Mouse (Mus musculus): ENCODE results near the gene Lars2. TPM values are rescaled to one million over a fixed set of nuclear protein-coding genes. Genes with fewer than 3 reads are reported as not detected.

Gene Lars2
- total and polyA plus RNA-seq, 3 experiments: 634 to 10,095 (median 684) TPM

DNA sequence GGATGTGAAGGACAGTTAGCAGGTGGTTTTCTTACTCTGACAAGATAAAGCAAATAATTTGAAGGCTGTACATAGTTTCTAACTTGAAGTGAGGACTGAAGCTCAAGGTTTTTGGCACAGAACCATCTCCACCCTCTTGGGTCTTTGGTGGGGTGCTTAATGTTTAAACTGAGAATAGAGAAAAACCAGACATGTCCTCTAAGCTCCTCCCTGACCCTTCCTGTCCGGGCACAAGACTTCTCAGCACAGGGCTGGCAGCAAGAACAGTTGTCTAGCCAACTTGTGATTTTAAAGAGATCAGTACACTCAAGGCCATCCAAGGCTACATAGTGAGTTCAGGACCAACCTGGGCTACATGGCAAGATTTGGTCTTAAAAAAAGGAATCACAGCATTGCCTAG, 138.9 kb downstream of the Lars2 start:
- no peaks in the 10 kb centered on the region for H3K27me3 ChIP-seq (ENCODE audit: control insufficient read depth in 1 of 2, insufficient read depth in 2 of 2, low read length in 2 of 2)
- no peak overlapping the region for H3K9ac ChIP-seq (ENCODE audit: control insufficient read depth, low read depth, low read length, poor library complexity, severe bottlenecking)
- no peaks in the 10 kb centered on the region; the same call in 1 of the 2 replicates for H3K79me2 ChIP-seq (ENCODE audit: control insufficient read depth, insufficient read depth, low read length, poor library complexity)
- no peaks in the 10 kb centered on the region; a peak in 1 of 4 replicates for H3K4me1 ChIP-seq (ENCODE audit: control insufficient read depth in 1 of 2, insufficient read depth in 2 of 2, low read length in 2 of 2)
- H3K9me3 ChIP-seq (replicated peaks; ENCODE audit: insufficient read depth, low read length): no peaks in the 10 kb centered on the region
- H3K27ac ChIP-seq (ENCODE audit: control insufficient read depth, low read depth, low read length): no peak overlapping the region
- no peak for DNase-seq (ENCODE audit: low read depth, low spot score)
- TF ChIP-seq SIN3A (IDR thresholded peaks at IDR 0.05; ENCODE audit: low read length): no peak
- no peak for TF ChIP-seq ZMIZ1 (IDR thresholded peaks at IDR 0.05; ENCODE audit: low read depth, low read length)
- TF ChIP-seq UBTF (IDR thresholded peaks at IDR 0.05; ENCODE audit: borderline replicate concordance, insufficient read depth, low read depth, low read length): no peak
- TF ChIP-seq MEF2A (IDR thresholded peaks at IDR 0.05; ENCODE audit: extremely low read depth, insufficient replicate concordance, low read depth, low read length, poor library complexity, severe bottlenecking): no peak
- no peak for TF ChIP-seq POLR2AphosphoS2 (IDR thresholded peaks at IDR 0.05; ENCODE audit: low read length)
- TF ChIP-seq TCF12 (IDR thresholded peaks at IDR 0.05; ENCODE audit: low read depth, low read length): no peak
- no peak for TF ChIP-seq TBP (IDR thresholded peaks at IDR 0.05; ENCODE audit: low read depth, low read length)
- no peak for TF ChIP-seq SMC3 (IDR thresholded peaks at IDR 0.05; ENCODE audit: low read depth, low read length)
- TF ChIP-seq E2F4 (IDR thresholded peaks at IDR 0.05; ENCODE audit: borderline replicate concordance, low read depth, low read length): no peak
- TF ChIP-seq EP300 (IDR thresholded peaks at IDR 0.05; ENCODE audit: low read depth in 1 of 2, low read length in 2 of 2): no peak
- TF ChIP-seq KAT2A (conservative IDR thresholded peaks at IDR 0.05; ENCODE audit: low read depth, low read length): no peak
- TF ChIP-seq POLR2A (IDR thresholded peaks at IDR 0.05; ENCODE audit: control insufficient read depth in 1 of 2, insufficient read depth in 1 of 2, low read depth in 1 of 2, low read length in 2 of 2, poor library complexity in 1 of 2): no peak
- H3K4me3 ChIP-seq (ENCODE audit: control insufficient read depth in 1 of 2, insufficient read depth in 1 of 2, low read depth in 2 of 2, low read length in 2 of 2): no peak overlapping the region
- H3K36me3 ChIP-seq (ENCODE audit: control insufficient read depth in 1 of 2, insufficient read depth in 2 of 2, low read length in 2 of 2): peaks cover 2 to 3% of the 10 kb centered on the region in 2 experiments

DNA sequence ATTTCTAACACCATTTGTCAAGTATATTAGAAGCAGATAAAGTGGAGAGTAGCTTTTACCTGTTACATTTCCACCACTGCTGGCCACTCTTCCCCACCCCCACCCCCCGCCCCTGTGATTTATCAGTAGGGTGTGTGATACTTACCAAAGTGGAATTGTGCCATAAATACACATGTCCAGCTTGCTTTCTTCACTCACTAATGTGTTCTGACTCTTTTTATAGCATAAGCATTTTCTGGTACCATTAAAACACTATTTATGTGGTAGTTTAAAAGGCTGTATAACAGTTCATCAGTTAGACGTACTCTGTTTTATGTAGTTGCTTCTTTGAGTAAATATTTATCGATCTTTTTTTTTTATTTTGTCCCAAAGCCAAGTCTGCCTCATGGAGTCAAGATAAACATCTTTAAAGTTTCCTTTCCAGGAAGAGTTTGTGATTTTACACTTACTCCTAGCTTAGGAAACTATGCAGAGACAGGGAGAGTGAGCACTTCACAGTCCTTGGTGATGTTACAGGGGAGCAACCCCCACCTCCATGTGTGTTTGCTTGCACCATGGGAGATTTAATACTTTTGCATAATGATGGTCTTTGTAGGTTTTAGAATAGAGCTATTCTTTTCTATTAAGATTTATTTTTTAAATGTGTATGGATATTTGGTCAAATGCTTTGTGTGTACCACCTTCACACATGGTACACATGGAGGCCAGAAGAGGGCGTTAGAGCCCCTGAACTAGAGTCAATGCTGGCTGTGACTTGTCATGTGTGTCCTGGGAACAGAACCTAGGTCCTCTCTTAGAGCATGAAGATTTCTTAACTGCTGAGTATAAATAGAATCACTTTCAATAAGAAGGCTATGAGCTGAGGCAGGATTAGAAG, 139.8 kb downstream of the Lars2 start:
- TF ChIP-seq MEF2A (IDR thresholded peaks at IDR 0.05; ENCODE audit: extremely low read depth, insufficient replicate concordance, low read depth, low read length, poor library complexity, severe bottlenecking) (no peak), CTCF (IDR thresholded peaks at IDR 0.05 in 2 of 3, conservative IDR thresholded peaks at IDR 0.05 in 1 of 3; ENCODE audit: control insufficient read depth in 1 of 3, insufficient read depth in 1 of 3, low read depth in 2 of 3, low read length in 3 of 3, poor library complexity in 1 of 3, severe bottlenecking in 1 of 3) (peak; percentile 13 to 26 (median 23); a peak in 4 of 6 replicates)
- Histone ChIP-seq H3K9me3 (replicated peaks; ENCODE audit: insufficient read depth, low read length) (no peaks in the 10 kb centered on the region), H3K27ac (ENCODE audit: control insufficient read depth, low read depth, low read length) (no peak overlapping the region), H3K9ac (ENCODE audit: control insufficient read depth, low read depth, low read length, poor library complexity, severe bottlenecking) (no peak overlapping the region), H3K4me3 (ENCODE audit: control insufficient read depth in 1 of 2, insufficient read depth in 1 of 2, low read depth in 2 of 2, low read length in 2 of 2) (no peak overlapping the region), H3K27me3 (ENCODE audit: control insufficient read depth in 1 of 2, insufficient read depth in 2 of 2, low read length in 2 of 2) (no peaks in the 10 kb centered on the region), H3K36me3 (ENCODE audit: control insufficient read depth in 1 of 2, insufficient read depth in 2 of 2, low read length in 2 of 2) (peaks cover 2 to 5% of the 10 kb centered on the region in 2 experiments), H3K79me2 (ENCODE audit: control insufficient read depth, insufficient read depth, low read length, poor library complexity) (no peaks in the 10 kb centered on the region; the same call in 1 of the 2 replicates), H3K4me1 (ENCODE audit: control insufficient read depth in 1 of 2, insufficient read depth in 2 of 2, low read length in 2 of 2) (no peaks in the 10 kb centered on the region; a peak in 1 of 4 replicates)
- no peak for DNase-seq (ENCODE audit: low read depth, low spot score)
